Mouse (Mus musculus): Measurements from ENCODE around the gene Gpatch4.

Gpatch4 gene

GRCm38 (mm10) chr3:88074351-88074750 is 31.4 kb downstream of the Gpatch4 start:
- TF ChIP-seq GATA4 (IDR thresholded peaks at IDR 0.05; ENCODE audit: insufficient replicate concordance, low read length), result no peak

DNA sequence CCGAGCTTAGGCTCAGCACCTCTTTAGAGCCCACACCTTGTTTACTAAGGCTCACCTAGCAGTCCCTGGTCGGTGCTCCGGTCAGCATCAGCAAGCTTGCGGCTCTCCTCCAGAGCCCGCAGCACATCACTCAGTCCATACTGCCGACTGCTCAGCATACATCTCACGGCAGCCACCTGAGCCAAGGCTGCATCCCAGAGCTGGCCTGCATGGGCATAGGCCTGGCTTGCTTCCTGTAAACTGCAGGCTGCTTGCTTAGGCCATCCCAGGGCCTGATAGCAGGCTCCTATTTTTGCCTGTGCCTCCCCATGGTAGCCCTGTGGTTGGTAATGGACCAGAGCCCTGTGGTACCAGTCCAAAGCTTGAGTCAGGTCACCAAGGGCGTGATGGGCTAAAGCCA is 31.9 kb downstream of the Gpatch4 start:
- no peak for TF ChIP-seq GATA4 (IDR thresholded peaks at IDR 0.05; ENCODE audit: insufficient replicate concordance, low read length)

DNA sequence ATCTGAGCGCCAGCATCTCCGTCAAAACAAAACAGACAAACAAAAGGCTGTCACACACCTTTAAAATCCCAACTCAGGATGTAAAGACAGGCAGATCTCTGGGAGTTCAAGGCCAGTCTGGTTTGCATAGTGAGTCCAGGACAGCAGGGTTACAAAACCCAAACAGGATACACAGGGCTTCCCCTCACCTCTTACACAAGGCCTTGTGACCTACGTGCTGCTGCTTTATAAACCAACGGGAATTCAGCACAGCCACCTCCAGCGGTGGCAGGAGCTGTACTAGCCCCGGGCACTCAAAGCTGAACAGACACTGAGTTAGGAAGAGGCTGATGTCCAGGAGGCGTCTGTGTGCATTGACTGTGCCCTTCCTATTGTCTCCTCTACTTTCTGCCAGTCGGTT is 34.5 kb downstream of the Gpatch4 start:
- no peak for TF ChIP-seq GATA4 (IDR thresholded peaks at IDR 0.05; ENCODE audit: insufficient replicate concordance, low read length)

DNA sequence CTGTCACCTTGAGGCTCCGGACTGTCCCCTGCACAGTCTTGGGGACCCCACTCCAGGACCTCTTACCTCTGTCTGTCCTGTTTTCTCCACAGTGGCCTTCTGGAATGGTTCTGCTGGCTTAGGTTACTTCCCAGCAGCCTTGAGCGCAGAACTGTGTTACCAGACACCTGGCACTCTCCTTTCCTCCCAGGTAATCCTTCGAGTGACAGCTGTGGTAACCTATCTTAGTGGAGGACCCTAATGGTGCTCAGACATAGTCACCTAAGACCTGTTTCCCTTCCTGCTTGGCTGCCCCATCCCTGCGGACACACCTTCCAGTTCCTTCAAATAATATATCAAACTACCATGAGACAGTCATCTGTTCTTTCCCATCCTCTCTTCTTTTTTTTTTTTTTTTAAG is 35.3 kb downstream of the Gpatch4 start, which contains the start of gene Ttc24:
Ttc24 (minus strand) TSS at position 101 of the 400 bp plus-strand sequence.
- TF ChIP-seq GATA4 (IDR thresholded peaks at IDR 0.05; ENCODE audit: insufficient replicate concordance, low read length), result no peak

DNA sequence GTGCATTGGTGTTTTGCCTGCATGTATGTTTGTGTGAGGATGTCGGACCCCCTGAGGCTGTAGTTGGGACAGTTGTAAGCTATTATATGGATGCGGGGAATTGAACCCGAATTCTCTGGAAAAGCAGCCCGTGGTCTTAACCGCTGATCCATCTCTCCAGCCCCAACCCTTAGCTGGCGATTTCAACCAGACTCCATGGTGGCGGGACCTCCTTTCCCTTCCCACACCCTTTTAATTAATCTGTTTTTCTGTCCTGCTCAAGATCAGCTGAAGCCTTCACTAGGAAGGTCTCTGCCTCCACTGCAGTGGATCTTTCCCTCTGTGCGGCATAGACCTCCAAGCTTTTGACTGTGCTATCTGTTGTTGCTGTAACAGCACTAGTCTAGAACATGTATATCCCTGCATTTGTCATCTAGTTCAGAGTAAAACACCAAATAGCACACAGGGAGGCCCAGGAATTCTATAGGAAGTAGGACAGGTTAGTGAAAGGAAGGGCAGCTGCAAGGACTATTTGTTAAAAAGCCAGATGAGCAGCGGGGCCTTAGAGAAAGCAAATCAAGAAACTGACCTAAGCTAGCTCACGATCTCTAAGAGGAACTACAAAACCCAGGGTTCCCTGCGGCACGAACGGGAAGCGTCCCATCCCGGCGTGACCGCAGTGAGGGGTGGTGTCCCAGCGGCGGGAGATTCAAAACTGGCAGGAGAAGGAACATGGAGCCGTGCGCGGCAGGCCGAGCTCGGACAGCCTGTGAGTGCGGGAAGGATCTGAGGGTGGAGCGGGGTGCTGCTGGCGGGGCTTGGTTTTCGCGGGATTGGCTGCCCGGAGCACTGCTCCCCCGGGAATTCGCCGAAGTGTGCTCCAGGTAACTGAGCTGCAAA is 38.7 kb downstream of the Gpatch4 start, which contains the start of gene Iqgap3:
Iqgap3 (plus strand) TSS at position 627 of the 879 bp plus-strand sequence.
- no peak for TF ChIP-seq GATA4 (IDR thresholded peaks at IDR 0.05; ENCODE audit: insufficient replicate concordance, low read length)

DNA sequence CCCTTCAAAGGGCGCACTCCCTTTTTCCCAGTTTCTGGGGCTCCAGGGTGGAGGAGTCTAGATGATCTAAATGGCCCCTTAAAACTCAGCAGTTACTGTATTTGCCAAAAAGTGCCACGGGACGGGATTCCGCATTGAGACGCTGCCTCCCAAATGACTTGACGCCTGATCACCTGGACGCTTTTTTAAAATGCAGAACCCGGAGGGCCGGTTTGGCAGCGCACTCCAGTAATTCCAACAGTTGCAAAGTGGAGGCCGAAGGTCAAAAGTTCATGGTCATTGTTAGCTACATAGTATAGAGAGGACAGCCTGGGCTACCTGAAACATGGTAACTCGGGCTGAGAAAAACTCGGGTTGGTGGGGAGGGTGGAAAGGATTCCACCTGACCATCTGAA is 39.3 kb downstream of the Gpatch4 start:
- TF ChIP-seq GATA4 (IDR thresholded peaks at IDR 0.05; ENCODE audit: insufficient replicate concordance, low read length), result no peak

DNA sequence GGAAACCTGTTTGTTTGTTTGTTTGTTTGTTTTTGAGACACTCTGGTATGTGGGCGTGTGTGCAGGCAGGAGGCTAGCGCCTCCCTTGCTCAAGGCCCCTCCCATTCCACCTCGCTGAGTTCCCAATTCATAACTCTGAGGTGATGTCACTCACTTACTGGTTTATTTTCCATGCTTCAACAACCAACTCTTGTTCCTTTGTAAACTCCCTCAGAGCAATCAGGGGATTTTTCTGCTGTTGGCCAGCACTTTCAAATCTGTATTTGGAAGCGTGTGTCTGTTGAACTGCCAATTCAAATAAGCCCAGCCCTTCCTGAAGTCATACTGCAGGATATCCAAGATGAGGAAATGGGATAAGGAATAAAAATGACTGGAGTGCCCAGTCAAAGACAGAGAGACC is 39.8 kb downstream of the Gpatch4 start:
- no peak for TF ChIP-seq GATA4 (IDR thresholded peaks at IDR 0.05; ENCODE audit: insufficient replicate concordance, low read length)

DNA sequence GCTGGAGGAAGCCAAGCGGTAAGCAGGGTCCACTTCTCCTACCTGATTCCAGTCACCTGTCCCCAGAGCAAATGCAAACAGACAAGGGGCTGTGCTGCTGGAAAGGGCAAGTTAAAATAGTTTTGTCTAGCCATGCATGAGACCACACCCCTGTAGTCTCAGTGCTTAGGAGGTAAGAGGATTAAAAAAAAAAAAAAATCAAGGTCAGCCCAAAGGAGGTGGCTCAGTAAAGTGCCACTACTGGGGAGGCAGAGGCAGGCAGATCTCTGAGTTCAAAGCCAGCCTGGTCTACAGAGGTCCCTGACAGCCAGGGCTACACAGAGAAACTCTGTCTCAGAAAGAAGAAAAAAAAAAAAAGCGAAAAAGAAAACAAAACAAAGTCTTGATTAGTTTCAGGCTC is 41.1 kb downstream of the Gpatch4 start:
- TF ChIP-seq GATA4 (IDR thresholded peaks at IDR 0.05; ENCODE audit: insufficient replicate concordance, low read length), result no peak

- TF ChIP-seq GATA4 (IDR thresholded peaks at IDR 0.05; ENCODE audit: insufficient replicate concordance, low read length), result no peak
Measured at GRCm38 (mm10) chr3:88085459-88085858, 42.6 kb downstream of the Gpatch4 start.

- no peak for TF ChIP-seq GATA4 (IDR thresholded peaks at IDR 0.05; ENCODE audit: insufficient replicate concordance, low read length)
Measured at GRCm38 (mm10) chr3:88087688-88088087, 44.8 kb downstream of the Gpatch4 start.

GRCm38 (mm10) chr3:88090106-88090505 is 47.2 kb downstream of the Gpatch4 start:
- no peak for TF ChIP-seq GATA4 (IDR thresholded peaks at IDR 0.05; ENCODE audit: insufficient replicate concordance, low read length)

DNA sequence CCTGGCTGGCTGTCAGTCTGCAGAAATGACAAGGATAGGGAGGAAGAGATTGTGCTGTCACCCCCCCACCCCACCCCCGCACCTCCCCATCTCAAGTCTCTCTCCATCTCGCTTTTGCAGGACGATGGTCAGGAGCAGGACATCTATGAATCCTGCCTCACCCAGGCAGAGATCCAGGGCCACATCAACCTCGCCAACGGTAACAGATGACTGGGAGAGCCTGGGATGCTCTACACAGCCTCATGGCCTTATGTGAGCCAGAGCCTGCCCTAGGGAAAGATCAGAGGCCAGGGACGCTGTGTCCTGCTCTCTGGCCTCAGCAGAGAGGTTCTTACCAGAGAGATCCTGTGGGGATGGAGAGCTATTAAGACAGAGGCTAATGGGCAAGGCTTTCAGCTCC is 47.7 kb downstream of the Gpatch4 start:
- no peak for TF ChIP-seq GATA4 (IDR thresholded peaks at IDR 0.05; ENCODE audit: insufficient replicate concordance, low read length)

GRCm38 (mm10) chr3:88094126-88094525 is 51.2 kb downstream of the Gpatch4 start:
- TF ChIP-seq GATA4 (IDR thresholded peaks at IDR 0.05; ENCODE audit: insufficient replicate concordance, low read length), result no peak

DNA sequence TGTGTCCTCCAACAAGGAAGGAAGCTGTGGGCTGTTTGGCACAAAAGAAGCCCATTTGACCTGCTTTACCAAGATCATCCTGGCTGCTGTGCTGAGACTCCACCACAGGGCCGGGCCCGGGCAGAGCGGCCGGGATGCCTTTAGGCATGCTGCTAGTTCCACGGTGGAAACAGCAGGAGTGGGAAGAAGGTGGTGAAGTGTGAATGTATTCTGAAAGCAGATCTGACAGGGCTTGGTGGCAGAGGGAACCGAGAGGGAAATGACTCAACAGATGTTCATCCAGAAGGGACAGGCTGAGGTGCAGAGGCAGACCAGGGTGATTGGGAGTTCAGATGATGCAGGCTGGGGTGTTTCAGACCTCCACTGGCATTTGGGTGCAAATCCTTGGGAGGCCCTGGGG is 54.8 kb downstream of the Gpatch4 start:
- no peak for TF ChIP-seq GATA4 (IDR thresholded peaks at IDR 0.05; ENCODE audit: insufficient replicate concordance, low read length)

DNA sequence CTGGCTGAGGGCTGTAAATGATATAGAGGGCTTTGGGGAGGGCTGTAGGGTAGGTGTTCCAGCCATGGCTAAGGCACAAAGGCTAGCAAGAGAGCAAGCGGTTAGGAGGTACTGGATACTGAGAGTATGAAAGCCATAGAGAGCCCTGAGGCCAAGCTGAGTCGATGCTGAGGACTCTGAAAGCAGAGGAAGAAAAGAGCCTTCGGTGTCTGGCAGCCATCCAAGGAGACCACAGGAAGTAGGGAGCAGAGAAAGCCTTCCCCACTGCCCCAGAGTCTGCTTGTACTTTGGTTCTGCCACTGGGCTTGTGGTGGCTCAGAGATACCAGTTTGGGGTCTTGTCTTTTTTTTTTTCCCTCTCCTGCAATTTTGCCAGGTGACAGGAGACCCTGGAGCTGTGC is 57.3 kb downstream of the Gpatch4 start:
- no peak for TF ChIP-seq GATA4 (IDR thresholded peaks at IDR 0.05; ENCODE audit: insufficient replicate concordance, low read length)

DNA sequence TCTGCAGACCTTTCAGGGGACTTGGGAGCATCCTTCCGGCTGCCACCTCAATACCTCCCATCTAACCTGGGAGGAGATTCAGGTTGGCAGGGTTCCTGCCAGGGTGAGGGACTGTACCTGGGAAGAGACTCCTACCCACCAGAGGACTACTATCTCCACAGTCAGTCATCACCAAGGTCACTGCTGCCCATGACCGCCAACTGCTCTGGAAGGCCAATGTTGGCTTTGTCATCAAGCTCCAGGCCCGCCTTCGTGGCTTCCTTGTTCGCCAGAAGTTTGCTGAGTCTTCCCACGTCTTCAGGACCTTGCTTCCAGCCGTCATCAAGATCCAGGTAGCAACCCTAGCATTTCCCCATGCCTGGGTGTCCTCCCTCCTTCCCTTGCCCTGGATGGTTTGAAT is 58.8 kb downstream of the Gpatch4 start:
- no peak for TF ChIP-seq GATA4 (IDR thresholded peaks at IDR 0.05; ENCODE audit: insufficient replicate concordance, low read length)

- TF ChIP-seq GATA4 (IDR thresholded peaks at IDR 0.05; ENCODE audit: insufficient replicate concordance, low read length), result no peak
Measured at GRCm38 (mm10) chr3:88102196-88102595, 59.3 kb downstream of the Gpatch4 start.
